Comparison of ENCODE assay signal across 8 mouse cellular contexts in genomic region chr10:99460847-99461445, GRCm38 (mm10).
A peak's percentile ranks its signal among the peaks of the same experiment; 100 is the strongest.
DNase-seq lines count a peak whose midpoint lies in the region; ATAC-seq and TF ChIP-seq lines count a peak whose summit lies in the region.

No protein-coding gene starts in this region.

- H3K4me2 ChIP-seq in embryonic facial prominence, embryonic 14.5 days (ENCODE audit: low read depth, low read length): peak overlapping the region; percentile 60
- peak overlapping the region; percentile 66 for H3K4me2 ChIP-seq in heart, postnatal 0 days (ENCODE audit: low read depth, low read length)

- no peaks in the 10 kb centered on the region for H3K27me3 ChIP-seq in embryonic facial prominence, embryonic 14.5 days (replicated peaks; ENCODE audit: control insufficient read depth, insufficient read depth, low read length)
- H3K27me3 ChIP-seq in heart, postnatal 0 days (ENCODE audit: control insufficient read depth, insufficient read depth, low read length): no peaks in the 10 kb centered on the region

- H3K9ac ChIP-seq in embryonic facial prominence, embryonic 14.5 days (ENCODE audit: low read depth, low read length): peak overlapping the region; percentile 47
- H3K9ac ChIP-seq in heart, postnatal 0 days (replicated peaks; ENCODE audit: low read depth, low read length): peak overlapping the region; percentile 45

- no peaks in the 10 kb centered on the region for H3K9me3 ChIP-seq in embryonic facial prominence, embryonic 14.5 days (ENCODE audit: control insufficient read depth, low read length)
- H3K9me3 ChIP-seq in heart, postnatal 0 days (replicated peaks; ENCODE audit: control insufficient read depth, low read length): no peaks in the 10 kb centered on the region

- 10% methylated on average over 17 of the region's 17 CpGs for WGBS in embryonic facial prominence, embryonic 14.5 days
- WGBS in heart, postnatal 0 days: 5% methylated on average over 17 of the region's 17 CpGs
- under 1% methylated on average over 17 of the region's 17 CpGs for WGBS in macrophage (ENCODE audit: missing documents)

- H3K36me3 ChIP-seq in embryonic facial prominence, embryonic 14.5 days (ENCODE audit: control insufficient read depth, insufficient read depth, low read length): no peaks in the 10 kb centered on the region
- H3K36me3 ChIP-seq in heart, postnatal 0 days (replicated peaks; ENCODE audit: control insufficient read depth, insufficient read depth, low read length): no peaks in the 10 kb centered on the region
- no peaks in the 10 kb centered on the region for H3K36me3 ChIP-seq in macrophage (ENCODE audit: inconsistent target)

- no peak for DNase-seq in left cerebral cortex, adult 2 months (ENCODE audit: extremely low spot score in 1 of 2, low spot score in 2 of 2)
- no peak for DNase-seq in left cerebral cortex, postnatal 36 days (ENCODE audit: low spot score in 2 of 2)
- peak; percentile 33 for DNase-seq in embryonic facial prominence, embryonic 14.5 days (ENCODE audit: low spot score)
- DNase-seq in heart, postnatal 0 days (ENCODE audit: low spot score): no peak
- peak; percentile 47 for DNase-seq in kidney, postnatal 10 days
- peak; percentile 48 to 57 for DNase-seq in spleen, adult 18-20 months
- no peak for DNase-seq in left cerebral cortex, postnatal 14 days (ENCODE audit: low spot score in 2 of 2)

- no peak for TF ChIP-seq CTCF in left cerebral cortex, adult 2 months (IDR thresholded peaks at IDR 0.05)
- TF ChIP-seq CTCF in heart, postnatal 0 days (IDR thresholded peaks at IDR 0.05; ENCODE audit: low read depth): no peak

- 0 out of 2 replicates have a peak, but pooled peaks have one; percentile 27 for ATAC-seq in embryonic facial prominence, embryonic 14.5 days (ENCODE audit: low read depth)
- ATAC-seq in heart, postnatal 0 days (ENCODE audit: insufficient read depth, low read depth): peak; percentile 34

- H3K4me3 ChIP-seq in left cerebral cortex, adult 2 months: peak overlapping the region; percentile 46
- peak overlapping the region; percentile 30 for H3K4me3 ChIP-seq in embryonic facial prominence, embryonic 14.5 days (ENCODE audit: low read depth, low read length)
- peak overlapping the region; percentile 46 for H3K4me3 ChIP-seq in heart, postnatal 0 days (ENCODE audit: low read depth, low read length)
- H3K4me3 ChIP-seq in macrophage (ENCODE audit: inconsistent target): peak overlapping the region; percentile 35

- peak overlapping the region; percentile 63 for H3K27ac ChIP-seq in left cerebral cortex, adult 2 months
- H3K27ac ChIP-seq in embryonic facial prominence, embryonic 14.5 days (replicated peaks; ENCODE audit: low read depth, low read length): no peak overlapping the region
- peak overlapping the region; percentile 77 for H3K27ac ChIP-seq in heart, postnatal 0 days (ENCODE audit: low read depth)
- H3K27ac ChIP-seq in macrophage: peak overlapping the region; percentile 99

- no peak for TF ChIP-seq EP300 in heart, postnatal 0 days (IDR thresholded peaks at IDR 0.05; ENCODE audit: low read depth)

- intact Hi-C loops in left cerebral cortex, adult 2 months (cut with DNase I): loop anchor here (2.0 kb wide), 2 partner anchors 198 to 290 kb away; partner anchors contain the start of gene Dusp6
- intact Hi-C loops in left cerebral cortex, postnatal 36 days (cut with DNase I): loop anchor here (2.0 to 5.0 kb wide), 2 partner anchors 116 to 198 kb away; partner anchors contain the start of gene Dusp6
- intact Hi-C loops in left cerebral cortex, postnatal 14 days (cut with DNase I): loop anchor here (5.0 to 10.0 kb wide), 2 partner anchors 194 to 296 kb away; no protein-coding TSS in a partner anchor

- H3K4me1 ChIP-seq in embryonic facial prominence, embryonic 14.5 days (ENCODE audit: control insufficient read depth, insufficient read depth, low read length): no peaks in the 10 kb centered on the region
- H3K4me1 ChIP-seq in heart, postnatal 0 days (ENCODE audit: control insufficient read depth, insufficient read depth): peaks cover 7% of the 10 kb centered on the region; the same call in 1 of the 2 replicates

- no peaks in the 10 kb centered on the region for H3K79me2 ChIP-seq in macrophage (ENCODE audit: inconsistent target)

Comparison
In these comparisons a context has a peak if more than half of its experiments do, and no peak if none do; other contexts are left out.
1. DNase-seq: peak in embryonic facial prominence, embryonic 14.5 days (single experiment), kidney, postnatal 10 days (single experiment) and spleen, adult 18-20 months (2 of 2); none in left cerebral cortex, adult 2 months (0 of 2), left cerebral cortex, postnatal 36 days (0 of 2), heart, postnatal 0 days (single experiment) and left cerebral cortex, postnatal 14 days (0 of 2).
2. Peak in every context shown above with its lines, with median percentiles within 50 percentile points of each other: H3K4me3 ChIP-seq.